In genomic region chr3:51185406-51185805, GRCm38 (mm10) we compare ENCODE assay signal across 18 mouse cellular contexts. TPM values are rescaled to one million over a fixed set of nuclear protein-coding genes. Genes with fewer than 3 reads are reported as not detected.
DNase-seq lines count a peak whose midpoint lies in the region.
"Had no signal": no experiment of that assay in that cellular context is flagged by ENCODE, and none has a peak within 500 bp of the region (broad histone marks: within the 10 kb centered on the region; RNA-seq: fewer than 3 reads in every experiment).

No protein-coding gene starts in this region.

- DNase-seq in kidney, adult 11 months: peak; percentile 82
- DNase-seq in kidney, postnatal 4 days: no peak
- DNase-seq in brain, adult 2 months (ENCODE audit: low read depth, low spot score): peak; percentile 29
- peak; percentile 89 for DNase-seq in kidney, adult 9 months
- peak; percentile 61 to 88 for DNase-seq in kidney, postnatal 25 days
- no peak for DNase-seq in cerebellum, postnatal 4 days (ENCODE audit: low spot score in 2 of 2)
- DNase-seq in B cell, adult 2 months: no peak
- DNase-seq in left cerebral cortex, adult 18-20 months (ENCODE audit: low spot score in 2 of 2): no peak
- DNase-seq: adrenal gland, postnatal 10 days; cerebellum, adult 8-10 months; cerebellum, postnatal 25 days; gastrocnemius, postnatal 36 days; heart, adult 18-20 months; heart, postnatal 4 days; midbrain, embryonic 14.5 days; right cerebral cortex, postnatal 14 days; spleen, adult 18-20 months; thymus, postnatal 14 days had no signal

RNA-seq across cellular contexts. Expression of gene Noct, which starts 38.8 kb away (rescaled TPM):
- total RNA-seq in left cerebral cortex, adult 18-20 months (2021): 10 to 100 TPM; 51.0 to 56.1 TPM

Comparison
In these comparisons a context has a peak if more than half of its experiments do, and no peak if none do; other contexts are left out.
1. DNase-seq: peak in kidney, adult 11 months (single experiment), brain, adult 2 months (single experiment), kidney, adult 9 months (single experiment) and kidney, postnatal 25 days (2 of 2); none in kidney, postnatal 4 days (0 of 2), cerebellum, postnatal 4 days (0 of 2), B cell, adult 2 months (0 of 2) and left cerebral cortex, adult 18-20 months (0 of 2).